Mouse (Mus musculus) small intestine, adult 2 months (tissue): Measurements from ENCODE around the gene Tbx18. TPM values are rescaled to one million over a fixed set of nuclear protein-coding genes. Genes with fewer than 3 reads are reported as not detected.

Experiments
- H3K27ac ChIP-seq: fragments of 200-500 bp; 2 replicates; pipeline ENCODE4 v1.5.1; 2012; ENCODE audit warnings: low read depth, low read length, control low read depth, inconsistent platforms; ENCODE audit not compliant: insufficient read depth
- H3K27me3 ChIP-seq: fragments of 200-500 bp; 2 replicates; pipeline ENCODE4 v1.6.1; 2012; ENCODE audit warnings: mild to moderate bottlenecking, moderate library complexity, low read length, inconsistent platforms; ENCODE audit not compliant: control insufficient read depth, insufficient read depth
- H3K36me3 ChIP-seq: fragments of 200-500 bp; 2 replicates; pipeline ENCODE4 v1.6.1; 2012; ENCODE audit warnings: mild to moderate bottlenecking, low read length, control low read depth, inconsistent platforms; ENCODE audit not compliant: control insufficient read depth, insufficient read depth
- H3K4me1 ChIP-seq: fragments of 200-500 bp; 2 replicates; pipeline ENCODE4 v1.6.1; 2012; ENCODE audit warnings: low read length, inconsistent platforms, mixed read lengths; ENCODE audit not compliant: control insufficient read depth, insufficient read depth, insufficient read length
- H3K4me3 ChIP-seq: fragments of 200-500 bp; 2 replicates; pipeline ENCODE4 v1.5.1; 2012; ENCODE audit warnings: low read depth, mild to moderate bottlenecking, control low read depth, inconsistent platforms, low read length, moderate library complexity
- CTCF ChIP-seq: fragments of 200-500 bp; IDR thresholded peaks from 2 replicates; pipeline ENCODE4 v1.5.1; 2012; ENCODE audit warnings: low read depth, mild to moderate bottlenecking, control low read depth, inconsistent platforms, low read length, moderate library complexity, mixed read lengths; ENCODE audit not compliant: insufficient replicate concordance, insufficient read length; ENCODE audit errors: extremely low read depth
- POLR2A ChIP-seq: fragments of 200-500 bp; IDR thresholded peaks from 2 replicates; pipeline ENCODE4 v1.6.1; 2012; ENCODE audit warnings: low read depth, mild to moderate bottlenecking, control low read depth, inconsistent platforms, low read length, moderate library complexity
- WGBS: fragments of 180-500 bp; shearing (Covaris S2); methylation state at CpG from one replicate; pipeline ENCODE4 v1.1.7; 2018; 5-methylcytosine and 5-hydroxymethylcytosine counted together
- polyA plus RNA-seq: library from polyadenylated mRNA; depleted of rRNA; stranded (reverse); fragments of >200 nt; gene quantifications from 2 replicates; pipeline ENCODE4 v1.2.3, GENCODE M21; 2012

Tbx18 gene
- polyA plus RNA-seq, 1 experiment = not detected

- Histone ChIP-seq H3K27ac (no peak overlapping the region), H3K36me3 (no peaks in the 10 kb centered on the region), H3K4me3 (no peak overlapping the region), H3K27me3 (peaks cover 57% of the 10 kb centered on the region), H3K4me1 (peaks cover 4% of the 10 kb centered on the region; the same call in 1 of the 2 replicates)
- no peak for TF ChIP-seq POLR2A
- no peak for TF ChIP-seq CTCF
- 10% methylated on average over 25 of the region's 25 CpGs for WGBS
Observed at GRCm38 (mm10) chr9:87732416-87733235, 1.6 kb upstream of the Tbx18 start.

- Histone ChIP-seq H3K4me1 (peaks cover 4% of the 10 kb centered on the region; the same call in 1 of the 2 replicates), H3K27ac (no peak overlapping the region), H3K27me3 (peaks cover 57% of the 10 kb centered on the region), H3K36me3 (no peaks in the 10 kb centered on the region), H3K4me3 (peak overlapping the region; percentile 23)
- no peak for TF ChIP-seq POLR2A
- no peak for TF ChIP-seq CTCF
- 2% methylated on average over 74 of the region's 91 CpGs for WGBS
Observed at GRCm38 (mm10) chr9:87730271-87730960, 644 bp downstream of the Tbx18 start.

- peaks cover 48% of the 10 kb centered on the region for H3K27me3 ChIP-seq
- WGBS = 2% methylated on average over 73 of the region's 75 CpGs
- no peaks in the 10 kb centered on the region for H3K36me3 ChIP-seq
- peaks cover 4% of the 10 kb centered on the region; the same call in 1 of the 2 replicates for H3K4me1 ChIP-seq
- TF ChIP-seq CTCF (no peak), POLR2A (no peak)
- peak overlapping the region; percentile 23 for H3K4me3 ChIP-seq
- no peak overlapping the region for H3K27ac ChIP-seq
Observed at GRCm38 (mm10) chr9:87729316-87730270, 1.5 kb downstream of the Tbx18 start.

- Histone ChIP-seq H3K4me3 (no peak overlapping the region), H3K27ac (no peak overlapping the region), H3K36me3 (no peaks in the 10 kb centered on the region), H3K4me1 (peaks cover 4% of the 10 kb centered on the region; the same call in 1 of the 2 replicates), H3K27me3 (peaks cover 40% of the 10 kb centered on the region)
- 36% methylated on average over 3 of the region's 3 CpGs for WGBS
- no peak for TF ChIP-seq POLR2A
- TF ChIP-seq CTCF = no peak
Observed at GRCm38 (mm10) chr9:87728107-87728506, 3.0 kb downstream of the Tbx18 start.

DNA sequence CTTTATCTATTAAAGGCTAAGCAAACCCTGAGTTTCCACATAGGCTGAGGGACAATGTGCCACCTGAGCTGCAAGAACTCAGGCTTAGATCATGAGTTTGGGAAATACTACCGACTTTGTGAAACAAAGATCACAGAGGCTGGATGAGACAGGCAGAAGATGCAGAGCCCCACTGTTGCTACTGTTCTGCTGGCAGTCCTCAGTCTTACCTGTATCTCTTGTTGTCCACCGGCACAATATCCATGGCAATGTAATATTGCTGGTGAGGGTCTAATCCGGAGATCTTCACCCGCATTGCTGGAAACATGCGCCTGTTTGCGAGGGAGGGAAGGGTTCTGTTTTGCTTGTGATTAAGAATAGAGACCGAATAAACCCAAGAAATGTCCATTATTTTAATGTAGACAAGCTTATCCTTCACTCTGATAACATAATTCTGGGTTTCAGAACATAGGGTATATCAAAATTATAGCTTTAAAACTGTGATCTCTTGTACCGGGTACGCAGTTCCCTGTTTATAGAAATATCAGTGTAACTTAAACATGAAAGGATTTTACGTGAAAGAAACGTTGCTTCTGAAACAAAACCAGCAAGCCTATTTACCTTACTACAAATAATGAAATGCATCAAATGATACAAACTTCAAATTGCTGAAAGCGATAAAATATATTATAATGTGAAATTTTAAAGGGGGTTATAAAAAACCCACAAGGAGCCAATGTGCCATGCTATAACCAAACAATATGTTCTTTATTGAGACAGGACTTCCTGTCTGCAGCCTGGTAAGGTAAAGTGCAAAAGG is 3.7 kb downstream of the Tbx18 start:
- Histone ChIP-seq H3K27me3 (peaks cover 32% of the 10 kb centered on the region), H3K4me1 (peaks cover 4% of the 10 kb centered on the region; the same call in 1 of the 2 replicates), H3K36me3 (no peaks in the 10 kb centered on the region), H3K27ac (no peak overlapping the region), H3K4me3 (no peak overlapping the region)
- no peak for TF ChIP-seq CTCF
- no peak for TF ChIP-seq POLR2A
- 20% methylated on average over 12 of the region's 12 CpGs for WGBS

- H3K4me3 ChIP-seq = no peak overlapping the region
- H3K36me3 ChIP-seq = no peaks in the 10 kb centered on the region
- TF ChIP-seq CTCF = no peak
- no peak for TF ChIP-seq POLR2A
- H3K4me1 ChIP-seq = no peaks in the 10 kb centered on the region
- H3K27ac ChIP-seq = no peak overlapping the region
- no peaks in the 10 kb centered on the region for H3K27me3 ChIP-seq
- 58% methylated on average over 2 of the region's 2 CpGs for WGBS
Observed at GRCm38 (mm10) chr9:87721793-87722192, 9.3 kb downstream of the Tbx18 start.

DNA sequence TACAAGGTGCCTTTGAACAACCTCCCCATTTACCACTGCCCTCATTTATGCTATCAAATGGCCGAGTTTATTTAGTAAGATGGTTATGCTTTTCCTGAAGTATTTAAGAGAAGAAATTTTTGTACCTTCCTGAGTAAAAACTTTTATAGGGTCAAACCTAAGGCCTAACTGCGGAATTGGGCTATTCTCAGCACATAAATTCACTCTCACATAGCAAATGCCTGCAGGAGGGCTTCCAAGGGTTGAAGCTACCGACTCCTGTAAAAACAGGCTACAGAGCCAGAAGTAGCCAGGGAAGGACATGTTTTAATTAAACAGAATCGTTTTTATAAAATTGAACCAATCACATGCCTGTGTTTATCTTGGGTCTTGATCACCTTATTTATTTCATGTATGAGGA is 20.7 kb downstream of the Tbx18 start:
- H3K4me3 ChIP-seq = no peak overlapping the region
- no peak overlapping the region for H3K27ac ChIP-seq
- no peak for TF ChIP-seq CTCF
- TF ChIP-seq POLR2A = no peak
- no peaks in the 10 kb centered on the region for H3K4me1 ChIP-seq
- 66% methylated on average over 4 of the region's 4 CpGs for WGBS
- no peaks in the 10 kb centered on the region for H3K27me3 ChIP-seq
- no peaks in the 10 kb centered on the region for H3K36me3 ChIP-seq
